Mouse (Mus musculus) heart, embryonic 15.5 days (tissue): ENCODE measurements around the gene Hdac10. TPM values are rescaled to one million over a fixed set of nuclear protein-coding genes. Genes with fewer than 3 reads are reported as not detected.
A peak's percentile ranks its signal among the peaks of the same experiment; 100 is the strongest.

Experiments
- ATAC-seq: fragments of 200-750 bp; cut with Nextera tagmentation; replicated peaks from 2 replicates; pipeline ENCODE4 v1.8.0; 2017; ENCODE audit warnings: low read depth, moderate TSS enrichment; ENCODE audit not compliant: insufficient number of reproducible peaks, insufficient read depth, low FRiP score
- H3K27ac ChIP-seq: fragments of 300-500 bp; sonication (generic); 2 replicates; pipeline ENCODE4 v1.5.1; 2015; ENCODE audit warnings: mild to moderate bottlenecking, inconsistent platforms
- H3K27me3 ChIP-seq: fragments of 300-500 bp; sonication (generic); 2 replicates; pipeline ENCODE4 v1.6.1; 2015; ENCODE audit warnings: inconsistent platforms
- H3K36me3 ChIP-seq: fragments of 300-500 bp; sonication (generic); 2 replicates; pipeline ENCODE4 v1.6.1; 2015; ENCODE audit warnings: mild to moderate bottlenecking, inconsistent platforms
- H3K4me1 ChIP-seq: fragments of 300-500 bp; sonication (generic); replicated peaks from 2 replicates; pipeline ENCODE4 v1.6.1; 2015; ENCODE audit warnings: inconsistent platforms
- H3K4me2 ChIP-seq: fragments of 300-500 bp; sonication (generic); 2 replicates; pipeline ENCODE4 v1.6.1; 2015; ENCODE audit warnings: inconsistent platforms, mild to moderate bottlenecking, moderate library complexity
- H3K4me3 ChIP-seq: fragments of 300-500 bp; sonication (generic); 2 replicates; pipeline ENCODE4 v1.5.1; 2015; ENCODE audit warnings: mild to moderate bottlenecking, inconsistent platforms
- H3K9ac ChIP-seq: fragments of 300-500 bp; sonication (generic); 2 replicates; pipeline ENCODE4 v1.6.1; 2015; ENCODE audit warnings: mild to moderate bottlenecking, inconsistent platforms
- H3K9me3 ChIP-seq: fragments of 300-500 bp; sonication (generic); replicated peaks from 2 replicates; pipeline ENCODE4 v1.6.1; 2016; ENCODE audit warnings: inconsistent platforms
- WGBS: fragments of 180-500 bp; shearing (Covaris S2); methylation state at CpG from one replicate; pipeline ENCODE4 v1.1.7; 2015; ENCODE audit warnings: mixed read lengths; 5-methylcytosine and 5-hydroxymethylcytosine counted together
- polyA plus RNA-seq: library from polyadenylated mRNA; unstranded; fragments of >200 nt; fragmentation: Nextera tagmentation; extraction: Ambion mirVana; gene quantifications from 2 replicates; pipeline ENCODE4 v1.2.1, GENCODE M21; 2015

The Hdac10 gene
- polyA plus RNA-seq, 1 experiment from 2014 or later = 14.8 TPM

- WGBS = 94% methylated on average over 4 of the region's 4 CpGs
- peak overlapping the region; percentile 95; the same call in 1 of the 2 replicates for H3K4me2 ChIP-seq
Observed at GRCm38 (mm10) chr15:89090662-89091061, 37.8 kb downstream of the Hdac10 start.

GRCm38 (mm10) chr15:89089248-89090051 is 39.0 kb downstream of the Hdac10 start:
- ATAC-seq = peak; percentile 63
- WGBS = 3% methylated on average over 67 of the region's 68 CpGs
- Histone ChIP-seq H3K4me1 (peaks cover 19% of the 10 kb centered on the region), H3K9me3 (no peaks in the 10 kb centered on the region), H3K27me3 (no peaks in the 10 kb centered on the region), H3K27ac (peak overlapping the region; percentile 83), H3K4me2 (peak overlapping the region; percentile 95), H3K4me3 (peak overlapping the region; percentile 98), H3K36me3 (peaks cover 43% of the 10 kb centered on the region), H3K9ac (peak overlapping the region; percentile 94)

More at GRCm38 (mm10) chr15:89090662-89091061, 37.8 kb downstream of the Hdac10 start:
- Histone ChIP-seq H3K9ac (no peak overlapping the region), H3K27ac (no peak overlapping the region), H3K36me3 (peaks cover 43% of the 10 kb centered on the region), H3K4me3 (no peak overlapping the region), H3K4me1 (peaks cover 19% of the 10 kb centered on the region), H3K9me3 (no peaks in the 10 kb centered on the region), H3K27me3 (no peaks in the 10 kb centered on the region)
- no peak for ATAC-seq

GRCm38 (mm10) chr15:89088607-89089247 is 39.8 kb downstream of the Hdac10 start, which contains the start of gene Selenoo:
TSS of gene Selenoo (plus strand) at chr15:89089084.
- peaks cover 19% of the 10 kb centered on the region for H3K4me1 ChIP-seq
- H3K27me3 ChIP-seq = no peaks in the 10 kb centered on the region
- H3K36me3 ChIP-seq = peaks cover 43% of the 10 kb centered on the region
- peak within 1 kb of the TSS; percentile 94 for H3K9ac ChIP-seq
- peak; percentile 94 for ATAC-seq
- no peaks in the 10 kb centered on the region for H3K9me3 ChIP-seq
- peak within 1 kb of the TSS; percentile 98 for H3K4me3 ChIP-seq
- H3K4me2 ChIP-seq = peak within 1 kb of the TSS; percentile 95
- peak within 1 kb of the TSS; percentile 83 for H3K27ac ChIP-seq
- 2% methylated on average over 38 of the region's 38 CpGs for WGBS

DNA sequence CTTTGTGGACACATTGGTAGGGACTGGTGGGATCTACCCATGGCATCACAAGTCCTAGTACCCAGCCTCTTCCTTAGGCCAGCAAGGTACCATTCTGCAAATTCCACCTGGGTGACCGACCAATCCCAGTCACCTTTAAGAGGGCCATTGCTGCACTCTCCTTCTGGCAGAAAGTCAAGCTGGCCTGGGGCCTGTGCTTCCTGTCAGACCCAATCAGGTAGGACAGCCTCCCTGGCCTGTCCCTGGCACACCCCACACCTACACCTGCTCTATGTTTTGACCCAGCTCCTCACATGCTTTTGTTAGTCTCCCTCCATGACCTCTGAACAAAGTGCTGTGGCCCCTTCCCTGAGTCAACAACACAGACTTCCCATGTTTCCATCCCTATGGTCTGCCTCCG is 43.7 kb downstream of the Hdac10 start:
- H3K27me3 ChIP-seq = no peaks in the 10 kb centered on the region
- peaks cover 54% of the 10 kb centered on the region for H3K36me3 ChIP-seq
- no peak for ATAC-seq
- no peaks in the 10 kb centered on the region for H3K9me3 ChIP-seq
- no peak overlapping the region for H3K27ac ChIP-seq
- WGBS = 87% methylated on average over 2 of the region's 2 CpGs
- no peak overlapping the region for H3K4me2 ChIP-seq
- no peak overlapping the region for H3K4me3 ChIP-seq
- peaks cover 12% of the 10 kb centered on the region for H3K4me1 ChIP-seq
- no peak overlapping the region for H3K9ac ChIP-seq

DNA sequence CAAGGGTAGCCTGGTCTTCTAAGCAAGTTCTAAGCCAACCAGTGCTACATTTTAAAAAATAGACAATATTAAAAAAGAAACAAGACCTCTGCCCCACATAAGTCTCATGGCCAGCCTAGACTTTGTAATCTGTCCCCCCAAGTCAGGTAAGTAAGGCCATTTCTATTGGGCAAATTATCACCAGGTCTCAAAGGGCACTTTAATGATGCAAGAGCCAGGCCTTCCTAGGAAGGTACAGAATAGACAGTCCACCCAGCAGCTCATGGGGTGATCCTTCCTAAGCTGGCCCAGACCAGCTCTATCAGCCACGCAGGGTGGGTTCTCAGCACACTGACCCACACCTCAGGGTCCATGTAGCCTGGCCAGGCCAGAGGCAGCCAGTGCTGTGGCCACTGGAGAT is 44.6 kb downstream of the Hdac10 start:
- Histone ChIP-seq H3K9ac (no peak overlapping the region), H3K4me3 (no peak overlapping the region), H3K4me1 (0 out of 2 replicates have a peak, but pooled peaks cover 8% of the 10 kb centered on the region), H3K36me3 (peaks cover 54% of the 10 kb centered on the region), H3K27ac (no peak overlapping the region), H3K27me3 (no peaks in the 10 kb centered on the region), H3K4me2 (no peak overlapping the region), H3K9me3 (no peaks in the 10 kb centered on the region)
- 94% methylated on average over 1 of the region's 1 CpGs for WGBS
- ATAC-seq = no peak

- WGBS = 54% methylated on average over 9 of the region's 9 CpGs
- Histone ChIP-seq H3K9ac (peak overlapping the region; percentile 84; the same call in 1 of the 2 replicates), H3K9me3 (no peaks in the 10 kb centered on the region), H3K27me3 (no peaks in the 10 kb centered on the region), H3K4me1 (peaks cover 44% of the 10 kb centered on the region), H3K4me3 (peak overlapping the region; percentile 77), H3K4me2 (peak overlapping the region; percentile 87), H3K27ac (peak overlapping the region; percentile 13; the same call in 1 of the 2 replicates), H3K36me3 (peaks cover 24% of the 10 kb centered on the region)
- ATAC-seq = no peak
Observed at GRCm38 (mm10) chr15:89078208-89078836, 50.2 kb downstream of the Hdac10 start.

DNA sequence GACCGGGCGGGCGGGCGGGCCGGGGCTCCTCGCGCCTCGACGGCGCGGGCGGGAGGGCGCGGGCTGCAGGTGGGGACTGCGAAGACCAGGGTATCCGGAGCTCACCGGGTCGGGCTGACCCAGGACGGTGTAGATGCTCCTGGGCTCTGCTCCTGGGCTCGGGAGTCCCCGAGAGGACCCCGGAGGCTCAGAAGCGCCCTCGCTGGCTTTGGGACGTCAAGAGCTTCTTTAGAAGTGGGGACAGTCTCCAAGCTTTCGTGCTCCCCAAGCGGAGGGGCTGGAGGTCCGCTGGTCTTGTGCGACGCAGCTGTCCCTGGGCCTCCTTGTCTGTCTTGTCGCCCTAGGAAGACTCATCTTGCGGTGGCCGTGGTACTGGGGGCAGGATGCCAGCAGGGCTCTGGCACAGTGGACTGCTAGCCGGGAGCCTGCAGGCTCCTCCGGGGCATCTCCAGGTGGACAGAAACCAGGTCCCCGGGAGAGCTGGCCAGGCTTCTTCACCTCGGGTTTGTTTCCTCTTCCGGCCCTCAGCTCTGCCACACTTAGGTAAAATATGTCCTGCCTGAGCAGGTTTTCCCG is 52.3 kb downstream of the Hdac10 start:
- H3K9me3 ChIP-seq = no peaks in the 10 kb centered on the region
- peaks cover 49% of the 10 kb centered on the region for H3K4me1 ChIP-seq
- no peaks in the 10 kb centered on the region for H3K27me3 ChIP-seq
- H3K4me2 ChIP-seq = peak overlapping the region; percentile 87
- peaks cover 4% of the 10 kb centered on the region; the same call in 1 of the 2 replicates for H3K36me3 ChIP-seq
- WGBS = under 1% methylated on average over 36 of the region's 39 CpGs
- H3K4me3 ChIP-seq = peak overlapping the region; percentile 77
- peak overlapping the region; percentile 84 for H3K9ac ChIP-seq
- peak overlapping the region; percentile 97 for H3K27ac ChIP-seq
- ATAC-seq = peak; percentile 9

DNA sequence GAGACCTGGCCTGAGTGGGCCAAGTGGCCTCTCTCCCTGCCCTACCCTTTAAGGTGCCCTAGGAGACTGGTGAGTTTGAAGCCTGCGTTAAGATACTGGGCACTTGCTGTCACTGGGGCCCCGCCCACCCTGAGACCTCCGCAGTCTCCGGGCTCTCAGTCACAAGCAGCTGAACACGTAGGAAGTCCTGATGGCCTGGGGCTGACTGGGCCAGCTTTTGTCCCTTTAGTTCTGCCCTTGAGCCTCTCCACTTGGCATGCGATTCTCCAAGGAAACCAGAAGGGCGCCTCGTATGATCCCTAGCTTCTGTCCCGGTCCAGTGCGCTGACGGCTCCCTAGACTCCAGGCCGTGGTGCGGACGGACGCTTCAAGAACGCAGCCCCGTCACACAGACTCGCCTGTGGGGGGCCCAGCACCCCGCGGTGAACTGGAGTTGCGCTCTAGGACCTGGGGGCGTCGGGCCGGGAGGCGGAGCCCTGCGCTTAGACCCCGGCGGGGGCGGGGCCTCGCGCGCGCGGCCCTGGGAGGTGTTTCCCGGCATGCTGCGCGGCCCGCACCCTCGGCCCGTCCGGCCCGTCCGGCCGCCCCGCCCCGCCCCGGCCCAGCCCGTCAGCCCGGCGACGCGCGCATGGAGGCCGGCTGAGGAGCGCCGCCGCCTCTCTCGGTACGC is 52.9 kb downstream of the Hdac10 start:
- peak overlapping the region; percentile 84 for H3K9ac ChIP-seq
- H3K4me1 ChIP-seq = peaks cover 51% of the 10 kb centered on the region
- H3K27me3 ChIP-seq = no peaks in the 10 kb centered on the region
- ATAC-seq = peak; percentile 88
- H3K27ac ChIP-seq = peak overlapping the region; percentile 97
- H3K4me2 ChIP-seq = peak overlapping the region; percentile 87
- H3K4me3 ChIP-seq = peak overlapping the region; percentile 77
- H3K9me3 ChIP-seq = no peaks in the 10 kb centered on the region
- WGBS = under 1% methylated on average over 57 of the region's 59 CpGs
- H3K36me3 ChIP-seq = no peaks in the 10 kb centered on the region

- H3K9ac ChIP-seq = peak within 1 kb of the TSS; percentile 84
- H3K4me2 ChIP-seq = peak within 1 kb of the TSS; percentile 87
- ATAC-seq = no peak
- H3K4me1 ChIP-seq = peaks cover 51% of the 10 kb centered on the region
- H3K36me3 ChIP-seq = no peaks in the 10 kb centered on the region
- peak within 1 kb of the TSS; percentile 97 for H3K27ac ChIP-seq
- no peaks in the 10 kb centered on the region for H3K9me3 ChIP-seq
- H3K4me3 ChIP-seq = peak within 1 kb of the TSS; percentile 77
- H3K27me3 ChIP-seq = no peaks in the 10 kb centered on the region; the same call in 1 of the 2 replicates
- WGBS = 15% methylated on average over 11 of the region's 11 CpGs
Observed at GRCm38 (mm10) chr15:89074613-89075477, 53.7 kb downstream of the Hdac10 start, which contains the start of gene Trabd. TSS of gene Trabd (plus strand) at chr15:89075124.
